Mouse (Mus musculus) kidney, adult 10 weeks (tissue): ENCODE data around the gene C130060K24Rik. TPM values are rescaled to one million over a fixed set of nuclear protein-coding genes. Genes with fewer than 3 reads are reported as not detected.

ENCODE experiments used
- polyA plus RNA-seq: library from polyadenylated mRNA; stranded (reverse); fragments of 350-450 nt; fragmentation: Illumina TruSeq; extraction: RNeasy Lipid Tissue Mini Kit (QIAGEN cat#74804); gene quantifications from one replicate; pipeline ENCODE4 v1.2.3, GENCODE M21; 2014; ENCODE audit warnings: low read depth, low replicate concordance

Gene C130060K24Rik
- not detected for polyA plus RNA-seq

DNA sequence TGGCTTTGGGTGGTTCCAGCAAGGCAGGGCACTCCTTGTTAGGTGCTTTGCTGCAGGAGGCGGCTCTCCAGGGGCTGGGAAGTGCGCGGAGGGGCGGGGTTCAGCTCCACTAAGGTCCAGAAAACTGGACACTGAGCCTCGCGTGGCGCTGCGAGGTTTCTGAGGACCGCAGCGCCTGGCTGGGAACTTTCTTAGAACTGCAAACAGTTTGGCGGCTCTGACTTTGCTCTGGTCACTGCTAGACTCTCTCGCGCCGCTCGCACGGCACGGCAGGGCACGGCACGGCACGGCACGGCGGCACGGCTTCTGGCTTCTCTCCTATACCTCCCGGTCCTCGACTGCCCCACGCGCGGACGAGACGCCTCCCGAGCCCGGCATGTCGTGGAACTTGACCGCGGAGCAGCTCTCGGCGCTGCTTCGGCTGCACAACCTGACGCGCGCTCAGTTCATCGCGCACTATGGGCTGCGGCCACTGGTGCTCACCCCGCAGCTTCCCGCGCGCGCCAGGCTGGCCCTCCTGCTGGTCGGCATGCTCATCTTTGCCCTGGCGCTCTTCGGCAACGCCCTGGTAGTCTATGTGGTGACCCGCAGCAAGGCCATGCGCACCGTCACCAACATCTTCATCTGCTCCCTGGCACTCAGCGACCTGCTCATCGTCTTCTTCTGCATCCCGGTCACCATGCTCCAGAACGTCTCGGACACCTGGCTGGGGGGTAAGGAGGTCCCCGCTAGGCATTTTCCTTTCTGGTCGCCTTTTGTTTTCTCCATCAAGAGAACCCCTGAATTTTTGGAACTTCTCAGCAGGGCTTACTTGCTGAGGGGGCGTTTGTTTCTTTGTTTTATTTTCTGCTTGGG is at the start of gene C130060K24Rik:
C130060K24Rik (plus strand) TSS at position 188 of the 855 bp plus-strand sequence.

Other genes starting within 250 kb of the C130060K24Rik start
- 2.5 TPM for gene Hpgds, start 236.2 kb upstream of the C130060K24Rik start, polyA plus RNA-seq
- gene Tnip3, start 144.2 kb downstream of the C130060K24Rik start, polyA plus RNA-seq: 0.36 TPM